Mouse (Mus musculus) liver, adult 2 months (tissue): Measurements from ENCODE around the gene Cd248. TPM values are rescaled to one million over a fixed set of nuclear protein-coding genes. Genes with fewer than 3 reads are reported as not detected.

Experiments
- DNase-seq: peaks from one replicate; pipeline ENCODE4 v3.0.0-alpha.2; 2011; ENCODE audit warnings: low read depth, low spot score; ENCODE audit errors: extremely low read depth
- H3K27ac ChIP-seq: fragments of 200-500 bp; replicated peaks from 2 replicates; pipeline ENCODE4 v1.5.1; 2012; ENCODE audit warnings: low read depth, mild to moderate bottlenecking, control low read depth, inconsistent platforms, low read length; ENCODE audit not compliant: insufficient read depth
- H3K27me3 ChIP-seq: fragments of 200-500 bp; 2 replicates; pipeline ENCODE4 v1.6.1; 2012; ENCODE audit warnings: mild to moderate bottlenecking, moderate library complexity, low read length, inconsistent platforms; ENCODE audit not compliant: control insufficient read depth, insufficient read depth
- H3K36me3 ChIP-seq: fragments of 200-500 bp; 2 replicates; pipeline ENCODE4 v1.6.1; 2012; ENCODE audit warnings: low read length, inconsistent platforms; ENCODE audit not compliant: control insufficient read depth, insufficient read depth
- H3K4me1 ChIP-seq: fragments of 200-500 bp; 2 replicates; pipeline ENCODE4 v1.6.1; 2011; ENCODE audit warnings: low read length; ENCODE audit not compliant: control insufficient read depth, insufficient read depth
- H3K4me3 ChIP-seq: fragments of 200-500 bp; 2 replicates; pipeline ENCODE4 v1.5.1; 2011; ENCODE audit warnings: low read depth, mild to moderate bottlenecking, control low read depth, low read length, moderate library complexity; ENCODE audit not compliant: insufficient read depth
- H3K79me2 ChIP-seq: fragments of 200-500 bp; 2 replicates; pipeline ENCODE4 v1.6.1; 2012; ENCODE audit warnings: inconsistent platforms, mild to moderate bottlenecking, low read length, moderate library complexity; ENCODE audit not compliant: control insufficient read depth, insufficient read depth
- H3K9ac ChIP-seq: fragments of 200-500 bp; 2 replicates; pipeline ENCODE4 v1.6.1; 2012; ENCODE audit warnings: low read depth, mild to moderate bottlenecking, control low read depth, inconsistent platforms, low read length
- CTCF ChIP-seq: fragments of 200-500 bp; IDR thresholded peaks from 2 replicates; pipeline ENCODE4 v1.5.1; 2011; ENCODE audit warnings: low read depth, low read length, control low read depth
- POLR2A ChIP-seq: fragments of 200-500 bp; IDR thresholded peaks from 2 replicates; pipeline ENCODE4 v1.6.1; 2011; ENCODE audit warnings: low read length, control low read depth; ENCODE audit not compliant: insufficient read depth; ENCODE audit errors: extremely low read depth
- WGBS: fragments of 180-500 bp; shearing (Covaris S2); methylation state at CpG from one replicate; pipeline ENCODE4 v1.1.7; 2018; 5-methylcytosine and 5-hydroxymethylcytosine counted together
- polyA plus RNA-seq: library from polyadenylated mRNA; depleted of rRNA; stranded (reverse); fragments of >200 nt; gene quantifications from 2 replicates; pipeline ENCODE4 v1.2.3, GENCODE M21; 2012
- total RNA-seq: library from RNA; depleted of rRNA; stranded (reverse); fragments of >200 nt; gene quantifications from 2 replicates; pipeline ENCODE4 v1.2.3, GENCODE M21; 2014

Gene Cd248
- total and polyA plus RNA-seq, 2 experiments, result 0.18 to 0.98 TPM

DNA sequence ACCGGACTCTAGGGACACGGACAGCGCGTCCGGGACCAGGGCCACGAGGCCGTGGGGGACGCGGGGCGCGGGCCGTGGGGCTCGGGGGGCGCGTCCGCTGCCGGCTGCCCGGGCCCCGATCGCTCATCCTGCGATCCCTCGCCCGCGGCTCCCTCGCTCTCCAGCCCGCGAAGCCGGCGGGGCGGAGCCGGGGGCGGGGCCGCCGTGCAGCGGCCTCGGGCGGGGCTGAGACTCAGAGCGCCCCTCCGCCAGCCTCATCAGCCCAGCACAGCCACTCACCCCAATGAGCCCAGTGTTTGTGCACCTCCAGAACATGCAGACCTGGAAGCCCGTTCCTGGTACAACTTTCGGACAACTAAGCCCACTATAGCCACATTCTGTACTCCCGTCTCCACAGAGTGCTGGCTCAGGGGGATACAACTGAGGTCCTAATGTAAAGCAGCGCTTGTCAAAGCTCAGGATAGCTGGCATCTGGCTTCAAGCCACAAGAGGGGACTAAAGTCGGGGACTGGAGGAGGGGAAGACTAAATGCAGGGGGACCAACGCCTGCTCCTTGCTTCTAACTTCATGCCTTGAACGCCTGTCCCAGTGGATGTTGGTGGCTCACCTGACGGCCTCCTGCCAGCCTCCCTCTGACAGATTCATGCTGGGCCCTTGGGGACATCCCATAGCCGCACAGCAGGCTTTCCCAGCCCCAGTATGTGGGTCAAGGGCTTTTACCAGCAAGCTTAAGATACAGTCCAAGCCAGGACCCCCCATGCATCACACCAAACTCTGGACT, 30.7 kb downstream of the Cd248 start, which contains the start of gene Cnih2:
Gene Cnih2, minus strand, starts transcription at position 159 of the 781 bp plus-strand sequence.
- H3K27me3 ChIP-seq, result no peaks in the 10 kb centered on the region
- no peak within 1 kb of the TSS; the same call in 1 of the 2 replicates for H3K4me3 ChIP-seq
- DNase-seq, result no peak
- peaks cover 14% of the 10 kb centered on the region for H3K36me3 ChIP-seq
- H3K79me2 ChIP-seq, result no peaks in the 10 kb centered on the region
- peaks cover 1% of the 10 kb centered on the region; the same call in 1 of the 2 replicates for H3K4me1 ChIP-seq
- no peak within 1 kb of the TSS for H3K27ac ChIP-seq
- 11% methylated on average over 42 of the region's 48 CpGs for WGBS
- H3K9ac ChIP-seq, result peak within 1 kb of the TSS; percentile 37; the same call in 1 of the 2 replicates
- no peak for TF ChIP-seq POLR2A
- TF ChIP-seq CTCF, result no peak

DNA sequence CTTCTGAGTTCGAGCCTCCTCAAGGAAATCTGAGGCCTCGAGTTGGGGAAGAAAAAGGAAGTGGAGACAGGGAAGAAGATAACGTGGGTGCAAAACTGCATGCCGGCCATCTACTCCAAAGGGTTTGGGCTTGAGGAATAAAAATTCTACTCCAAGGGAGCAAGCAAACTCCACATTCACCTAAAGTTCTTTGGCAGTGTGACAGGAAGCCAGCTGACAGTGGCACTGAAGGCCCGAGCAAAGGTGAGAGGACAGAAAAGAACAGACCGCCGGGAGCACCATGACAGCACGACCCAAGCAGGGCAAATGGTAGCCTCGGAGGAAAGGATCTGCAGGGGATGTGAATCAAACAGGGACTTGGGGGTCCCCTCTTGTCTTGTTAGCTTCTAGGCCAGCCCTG, 38.2 kb downstream of the Cd248 start:
- Histone ChIP-seq H3K27ac (peak overlapping the region; percentile 99), H3K4me3 (peak overlapping the region; percentile 99), H3K9ac (peak overlapping the region; percentile 99), H3K27me3 (no peaks in the 10 kb centered on the region), H3K36me3 (peaks cover 18% of the 10 kb centered on the region; the same call in 1 of the 2 replicates), H3K79me2 (no peaks in the 10 kb centered on the region; the same call in 1 of the 2 replicates), H3K4me1 (peaks cover 3% of the 10 kb centered on the region)
- 3% methylated on average over 9 of the region's 9 CpGs for WGBS
- peak; percentile 44; the same call in 1 of the 2 replicates for TF ChIP-seq POLR2A
- TF ChIP-seq CTCF, result no peak
- peak; percentile 74 for DNase-seq

DNA sequence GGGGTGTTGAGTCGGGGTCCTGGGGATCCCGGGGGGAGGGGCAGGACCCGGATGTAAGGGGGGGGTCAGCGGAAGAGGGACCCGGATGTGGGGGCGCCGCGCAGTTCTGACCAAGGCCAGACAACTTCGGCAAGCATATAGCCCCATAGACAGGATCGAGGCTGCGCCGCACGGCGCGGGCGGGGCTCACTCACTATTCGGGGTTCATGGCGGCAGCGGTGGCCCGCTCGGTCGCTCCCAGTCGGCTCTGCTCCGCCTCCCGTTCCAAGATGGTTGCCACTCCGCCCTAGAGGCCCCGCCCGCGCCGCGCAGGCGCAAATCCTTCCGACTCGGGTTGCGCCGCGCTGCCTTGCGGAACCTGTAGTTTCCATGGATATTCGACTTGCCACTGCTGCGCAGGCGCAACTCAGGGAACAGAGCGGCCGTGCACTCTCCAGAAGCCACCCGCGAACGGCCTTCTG, 38.9 kb downstream of the Cd248 start, which contains the start of gene Rab1b:
Gene Rab1b, minus strand, starts transcription at position 342 of the 461 bp plus-strand sequence.
- peak; percentile 88 for DNase-seq
- H3K27me3 ChIP-seq, result no peaks in the 10 kb centered on the region
- H3K36me3 ChIP-seq, result peaks cover 14% of the 10 kb centered on the region; the same call in 1 of the 2 replicates
- no peaks in the 10 kb centered on the region; the same call in 1 of the 2 replicates for H3K79me2 ChIP-seq
- H3K4me3 ChIP-seq, result peak within 1 kb of the TSS; percentile 99
- H3K4me1 ChIP-seq, result peaks cover 3% of the 10 kb centered on the region
- WGBS, result under 1% methylated on average over 46 of the region's 46 CpGs
- H3K27ac ChIP-seq, result peak within 1 kb of the TSS; percentile 99
- H3K9ac ChIP-seq, result peak within 1 kb of the TSS; percentile 99
- TF ChIP-seq CTCF (no peak), POLR2A (0 out of 2 replicates have a peak, but pooled peaks have one; percentile 25)

DNA sequence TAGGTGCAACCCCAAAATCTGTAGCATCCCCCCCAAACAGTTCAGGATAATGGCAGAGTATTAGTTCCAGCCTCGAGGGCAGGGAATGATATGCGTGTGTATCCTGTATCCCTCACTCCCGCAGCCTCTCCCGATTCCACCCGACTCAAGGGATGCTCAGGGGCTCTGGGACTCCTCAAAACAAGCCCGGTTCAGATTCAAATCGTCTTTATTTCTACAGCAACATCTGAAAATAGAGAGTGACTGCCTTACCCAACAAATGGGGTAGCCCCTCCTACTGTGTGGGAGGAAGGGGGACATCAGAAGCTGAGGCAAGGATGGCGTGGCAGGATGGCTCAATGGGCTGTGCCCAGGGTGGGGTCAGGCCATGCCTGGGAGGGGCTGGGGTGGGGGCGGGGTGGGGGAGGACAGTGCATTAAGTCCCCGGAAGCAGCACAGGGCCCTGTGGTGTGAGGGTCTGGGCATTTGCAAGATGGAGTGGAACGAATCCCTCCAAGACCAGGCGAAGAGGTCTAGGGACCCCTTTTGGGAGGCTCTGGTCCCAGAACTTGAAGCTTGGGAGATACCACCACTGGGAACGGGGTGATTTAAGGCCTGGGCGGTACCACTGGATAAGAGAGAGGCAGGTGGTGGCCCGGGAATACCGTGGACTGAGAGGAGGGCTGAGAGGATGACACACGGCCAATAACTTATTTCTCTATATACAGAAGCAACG, 39.8 kb downstream of the Cd248 start:
- H3K79me2 ChIP-seq, result no peaks in the 10 kb centered on the region; the same call in 1 of the 2 replicates
- no peak for TF ChIP-seq POLR2A
- TF ChIP-seq CTCF, result no peak
- 74% methylated on average over 18 of the region's 18 CpGs for WGBS
- no peak overlapping the region for H3K27ac ChIP-seq
- peaks cover 6% of the 10 kb centered on the region; the same call in 1 of the 2 replicates for H3K36me3 ChIP-seq
- H3K27me3 ChIP-seq, result no peaks in the 10 kb centered on the region
- H3K9ac ChIP-seq, result no peak overlapping the region
- DNase-seq, result no peak
- no peak overlapping the region for H3K4me3 ChIP-seq
- H3K4me1 ChIP-seq, result peaks cover 3% of the 10 kb centered on the region

DNA sequence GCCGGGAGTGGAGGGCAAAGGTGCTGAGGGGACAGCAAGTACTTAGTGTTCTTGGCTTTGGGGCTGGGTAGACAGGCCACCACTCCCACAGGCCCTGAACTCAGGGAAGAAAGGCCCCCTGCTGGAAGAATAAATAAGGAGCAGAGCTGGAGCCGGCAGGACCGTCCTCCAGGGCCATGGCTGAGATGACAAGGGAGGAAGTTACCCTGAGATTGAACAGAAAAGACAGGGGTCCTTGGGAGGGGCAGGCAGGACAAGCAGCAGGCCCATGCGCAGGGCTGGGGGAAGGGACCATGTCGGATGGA, 40.3 kb downstream of the Cd248 start:
- peak; percentile 32 for DNase-seq
- H3K36me3 ChIP-seq, result peaks cover 4% of the 10 kb centered on the region; the same call in 1 of the 2 replicates
- WGBS, result 36% methylated on average over 5 of the region's 5 CpGs
- H3K27me3 ChIP-seq, result no peaks in the 10 kb centered on the region
- peaks cover 3% of the 10 kb centered on the region for H3K4me1 ChIP-seq
- peak; percentile 53 for TF ChIP-seq CTCF
- TF ChIP-seq POLR2A, result no peak
- H3K4me3 ChIP-seq, result no peak overlapping the region
- H3K79me2 ChIP-seq, result no peaks in the 10 kb centered on the region; the same call in 1 of the 2 replicates
- H3K9ac ChIP-seq, result no peak overlapping the region
- no peak overlapping the region for H3K27ac ChIP-seq
